Mouse (Mus musculus) ES-E14 (cell line): ENCODE measurements at regions not wholly inside any gene's neighbourhood (a gene's known extent, or its start where the extent isn't known, plus 50 kb on each side); places are given as distances from the start of the nearest gene placed in this dataset.

ENCODE experiments used
- CHD2 ChIP-seq: IDR thresholded peaks from 2 replicates; pipeline ENCODE4 v1.6.1; 2014; ENCODE audit warnings: mild to moderate bottlenecking, low read depth, low read length, inconsistent platforms
- HCFC1 ChIP-seq: IDR thresholded peaks from 2 replicates; pipeline ENCODE4 v1.6.1; 2012; ENCODE audit warnings: low read length, inconsistent platforms, borderline replicate concordance; ENCODE audit not compliant: insufficient read depth
- ZC3H11A ChIP-seq: IDR thresholded peaks from 2 replicates; pipeline ENCODE4 v1.6.1; 2012; ENCODE audit warnings: low read depth, mild to moderate bottlenecking, inconsistent platforms, low read length, borderline replicate concordance
- ZNF384 ChIP-seq: IDR thresholded peaks from 2 replicates; pipeline ENCODE4 v1.6.1; 2012; ENCODE audit warnings: low read depth, low read length, inconsistent platforms

- TF ChIP-seq ZC3H11A, result no peak
- TF ChIP-seq ZNF384, result no peak
- TF ChIP-seq HCFC1, result no peak
- TF ChIP-seq CHD2, result no peak
Observed at GRCm38 (mm10) chr13:116555053-116555452, 245.6 kb upstream of the Isl1 start.
